Mouse (Mus musculus): Measurements from ENCODE around the gene Gpatch8. TPM values are rescaled to one million over a fixed set of nuclear protein-coding genes. Genes with fewer than 3 reads are reported as not detected.

Gpatch8 gene
- total RNA-seq, 1 experiment from 2014 or later: 42.1 TPM

DNA sequence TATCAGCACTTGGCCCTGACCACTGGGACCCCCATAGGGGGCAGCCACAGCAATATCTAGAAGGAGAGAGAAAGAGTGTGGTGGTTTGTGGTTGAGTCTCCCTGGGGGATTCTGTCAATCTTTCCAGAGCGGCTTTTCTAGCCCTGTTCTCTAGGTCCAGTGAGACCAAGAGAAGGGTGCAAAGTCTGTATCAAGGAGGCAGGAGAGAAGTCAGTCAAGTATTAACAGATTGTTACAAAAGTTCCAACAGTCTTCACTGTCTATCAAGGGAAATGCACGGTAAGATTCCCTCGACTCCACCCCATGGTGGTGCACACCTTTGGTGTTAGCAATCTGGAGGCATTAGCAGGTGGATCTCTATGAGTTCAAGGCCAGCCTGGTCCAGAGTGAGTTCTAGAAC lies 94.4 kb downstream of the Gpatch8 start:
- ATAC-seq (replicated peaks; ENCODE audit: low read depth, poor library complexity, severe bottlenecking): no peak

DNA sequence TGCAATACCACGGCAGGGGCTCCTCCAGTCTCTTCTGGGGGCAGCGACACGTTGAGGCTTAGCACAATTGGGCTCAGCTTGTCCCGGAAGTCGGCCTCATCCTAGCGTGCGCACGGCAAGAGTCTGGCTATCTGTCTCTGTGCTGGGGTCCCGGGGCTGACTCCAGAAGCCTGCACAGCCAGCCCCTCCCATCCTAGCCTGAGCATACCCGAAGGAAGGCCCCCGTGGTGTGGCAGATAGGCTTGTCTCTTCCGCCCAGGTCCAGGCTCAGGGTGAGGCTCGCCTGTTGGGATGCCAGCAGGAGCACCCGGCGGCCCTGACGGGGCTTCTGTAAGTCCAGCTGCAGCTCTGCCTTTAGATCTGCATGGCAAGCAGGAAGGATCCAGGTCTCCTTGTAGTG lies 95.7 kb downstream of the Gpatch8 start:
- no peak for ATAC-seq (replicated peaks; ENCODE audit: low read depth, poor library complexity, severe bottlenecking)

DNA sequence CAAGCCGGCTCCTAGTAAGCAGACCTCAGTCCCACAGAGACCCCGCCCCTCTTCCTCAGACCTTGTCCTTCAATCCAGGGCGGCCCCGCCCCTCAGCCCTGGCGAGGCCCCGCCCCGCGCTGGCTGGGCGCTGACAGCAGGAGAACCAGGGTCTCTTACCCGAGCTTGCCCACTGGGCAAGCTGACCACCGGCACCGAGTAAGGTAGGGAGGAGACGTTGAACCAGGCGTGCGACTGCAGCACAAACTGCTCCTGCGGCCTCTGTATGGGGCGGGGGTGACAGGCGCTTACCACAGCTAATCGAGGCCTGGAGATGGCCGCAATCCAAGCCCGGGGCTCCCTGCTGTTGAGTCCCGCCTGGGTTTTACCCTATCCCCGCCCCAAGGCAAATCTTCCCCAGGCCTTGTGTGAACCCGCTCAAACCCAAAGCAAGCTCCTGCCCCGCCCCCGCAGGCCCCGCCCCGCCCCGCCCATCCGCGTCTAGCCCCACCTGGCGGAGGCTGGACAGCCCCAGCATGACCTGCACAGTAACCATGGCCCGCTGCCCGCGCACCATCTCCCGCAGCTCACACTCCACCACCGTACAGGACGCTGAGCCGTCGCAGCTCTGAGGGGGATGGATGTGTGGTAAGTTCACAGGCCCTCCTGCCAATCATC lies 100.3 kb downstream of the Gpatch8 start:
- ATAC-seq (replicated peaks; ENCODE audit: low read depth, poor library complexity, severe bottlenecking): peak; percentile 69

DNA sequence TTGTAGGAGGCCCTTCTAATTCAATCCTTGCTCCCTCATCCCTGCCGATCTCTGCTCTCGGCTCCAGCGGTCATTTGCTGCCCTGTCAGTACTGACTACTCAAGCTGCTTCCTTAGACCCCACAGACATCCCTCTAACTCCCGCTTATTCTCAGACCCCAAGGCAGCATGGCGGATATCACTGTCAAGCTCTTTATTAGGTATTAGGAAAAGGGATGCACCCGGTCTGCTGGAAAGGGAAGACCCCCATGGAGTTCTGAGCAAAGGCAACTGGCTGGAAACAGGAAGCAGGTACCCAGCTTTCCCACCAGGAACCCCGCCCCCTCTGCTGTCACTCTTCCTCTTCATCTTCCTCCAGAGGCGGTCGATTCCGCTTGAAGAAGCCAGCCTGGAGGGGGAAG lies 103.1 kb downstream of the Gpatch8 start:
- ATAC-seq (replicated peaks; ENCODE audit: low read depth, poor library complexity, severe bottlenecking): no peak

DNA sequence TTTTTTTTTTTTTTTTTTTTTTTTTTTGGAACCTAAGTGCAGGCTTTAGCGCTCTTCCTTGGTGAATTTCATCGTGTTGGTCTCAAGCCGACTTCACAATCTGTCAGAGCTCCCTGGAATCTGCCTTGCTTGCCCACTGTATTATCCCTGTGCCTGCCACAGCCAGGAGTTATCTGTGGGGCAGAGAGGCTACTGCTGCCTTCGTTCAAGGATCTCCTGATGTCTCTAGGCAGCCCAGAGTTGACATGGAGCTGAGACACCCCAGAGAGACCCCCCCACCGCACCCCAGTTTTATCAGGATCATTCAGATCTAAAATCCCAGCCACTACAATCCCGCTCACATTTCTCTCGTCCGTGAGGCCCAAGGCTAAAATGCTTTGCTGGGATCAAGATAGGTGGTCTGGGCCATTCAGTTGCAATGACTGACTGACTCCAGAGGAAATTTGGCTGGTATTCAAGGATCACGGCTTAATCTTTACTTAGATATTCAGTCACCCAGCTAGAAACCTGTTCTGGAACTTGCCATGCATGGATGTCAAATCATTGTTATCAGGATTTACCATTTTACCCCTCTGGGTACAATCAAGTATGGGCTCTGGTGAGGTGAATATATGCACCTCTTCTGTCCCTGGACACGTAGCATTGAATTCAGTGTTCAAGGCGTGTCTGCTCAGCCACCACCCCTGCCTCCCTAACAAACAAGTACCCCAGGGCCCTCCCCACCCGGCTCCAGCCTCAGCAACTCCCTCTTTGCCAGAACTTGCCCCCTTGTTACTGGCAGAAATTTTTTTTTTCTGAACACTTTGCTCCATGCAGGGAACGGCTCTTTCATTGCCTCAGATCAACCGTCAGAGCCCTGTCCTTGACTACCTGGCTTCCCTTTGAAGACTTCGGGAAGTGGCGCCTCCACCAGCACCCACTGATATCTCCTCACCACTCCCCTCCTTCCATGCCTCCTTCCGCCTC lies 106.9 kb downstream of the Gpatch8 start:
- no peak for ATAC-seq (replicated peaks; ENCODE audit: low read depth, poor library complexity, severe bottlenecking)

DNA sequence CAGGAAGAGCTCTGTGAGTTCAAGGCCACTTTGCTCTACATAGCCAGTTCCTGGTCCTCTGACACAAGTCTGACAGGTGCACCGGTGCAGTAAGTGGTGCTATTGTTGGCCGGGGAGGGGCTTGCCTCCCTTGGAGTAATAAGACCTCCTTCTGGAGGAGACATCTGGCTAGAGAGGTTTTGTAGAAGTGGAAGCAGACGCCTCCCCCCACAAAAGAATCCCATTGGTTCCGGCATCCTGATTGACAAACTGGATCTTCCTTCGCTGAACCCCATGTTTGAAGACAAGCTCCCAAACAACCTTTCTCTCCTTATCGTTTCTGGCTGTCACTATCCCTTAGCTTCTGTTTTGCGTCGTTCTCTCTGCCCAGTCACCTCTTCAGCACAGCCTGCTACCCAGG lies 107.9 kb downstream of the Gpatch8 start:
- ATAC-seq (replicated peaks; ENCODE audit: low read depth, poor library complexity, severe bottlenecking): no peak

DNA sequence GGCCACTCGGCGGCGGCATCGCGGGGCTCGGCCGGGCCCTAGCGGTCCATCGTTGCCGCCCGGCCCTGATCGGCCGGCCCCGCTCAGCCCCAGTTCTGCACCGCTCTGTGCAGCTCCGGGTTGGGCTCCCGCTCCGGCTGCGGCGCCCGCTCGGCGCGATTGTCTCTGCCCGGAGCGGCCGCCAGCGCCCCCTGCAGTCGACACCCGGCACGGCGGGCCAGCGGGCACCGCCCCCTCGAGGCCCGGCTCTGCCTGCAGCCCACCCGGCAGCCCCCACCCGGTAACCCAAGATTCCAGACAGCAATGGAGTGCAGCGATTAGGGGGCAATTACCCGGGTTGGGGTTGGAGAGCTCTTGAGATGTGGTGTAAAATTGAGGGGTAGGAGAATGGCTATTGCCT lies 108.7 kb downstream of the Gpatch8 start, which contains the start of gene Fam171a2:
Gene Fam171a2 (minus strand): TSS at position 186 of the 400 bp plus-strand sequence.
- peak; percentile 54 for ATAC-seq (replicated peaks; ENCODE audit: low read depth, poor library complexity, severe bottlenecking)

DNA sequence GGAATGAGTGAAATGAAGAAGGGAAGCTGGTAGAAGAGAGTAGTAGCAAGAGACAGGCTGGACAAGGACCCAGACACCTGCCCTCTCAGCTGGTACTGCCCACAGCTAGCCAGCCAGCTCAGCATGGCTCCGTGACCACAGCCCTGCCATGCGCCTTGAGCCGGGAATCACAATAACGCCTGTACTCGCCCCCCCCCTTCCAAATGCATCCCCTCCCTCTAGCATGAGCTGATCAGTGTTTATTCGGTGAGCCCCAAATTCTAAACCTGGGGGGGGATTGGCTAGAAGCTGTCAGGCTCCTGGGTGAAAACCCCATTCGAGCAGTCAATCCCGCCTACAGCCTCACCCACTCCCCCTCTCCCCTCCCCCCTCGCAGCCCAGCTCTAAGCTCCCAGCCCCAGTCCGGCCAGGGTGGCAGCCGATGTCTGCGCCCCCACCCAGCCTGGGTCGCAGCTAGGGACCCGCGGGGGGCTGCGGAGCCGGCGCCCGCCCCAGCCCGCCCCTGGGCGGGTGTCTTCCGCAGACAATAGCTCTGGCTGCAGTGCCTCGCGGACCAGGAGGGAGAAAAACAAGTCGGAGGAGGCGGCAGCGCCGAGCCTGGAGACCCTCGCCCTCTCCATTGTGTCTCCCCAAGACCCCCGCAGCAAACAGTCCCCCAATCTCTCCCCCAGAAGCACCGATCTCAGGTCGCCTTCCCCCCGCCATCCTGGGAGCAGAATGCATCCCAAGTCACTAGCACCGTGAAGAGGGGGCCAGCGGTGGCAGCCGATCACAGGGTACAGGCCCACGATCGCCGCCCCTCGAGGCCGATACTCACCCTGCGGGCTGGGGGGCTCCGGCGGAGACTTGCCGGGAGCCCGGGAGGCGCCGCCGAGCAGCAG lies 109.4 kb downstream of the Gpatch8 start:
- 0 out of 2 replicates have a peak, but pooled peaks have one; percentile 10 for ATAC-seq (replicated peaks; ENCODE audit: low read depth, poor library complexity, severe bottlenecking)

DNA sequence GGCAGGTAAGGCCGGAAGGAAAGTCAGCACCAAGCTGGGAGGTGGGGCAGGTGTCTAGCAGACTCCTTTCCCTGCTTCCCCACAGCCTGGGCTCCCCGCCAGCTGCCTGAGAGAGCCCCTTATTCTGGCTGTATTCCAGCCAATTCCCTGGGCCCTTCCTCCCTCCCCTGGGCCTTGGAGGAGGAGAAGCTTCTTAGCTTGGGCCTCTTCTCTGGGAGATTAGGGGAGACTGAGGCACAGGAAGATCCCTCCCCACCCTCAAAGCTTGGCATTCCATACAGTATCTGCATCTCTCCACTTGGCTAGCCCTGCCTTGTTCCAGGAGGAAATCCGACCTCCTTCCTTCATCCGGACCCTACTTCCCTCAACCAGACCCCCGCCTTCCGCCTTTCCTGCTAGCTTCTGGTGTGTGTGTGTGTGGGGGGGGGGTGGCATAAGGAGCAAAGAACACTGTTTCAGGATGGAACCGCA lies 110.3 kb downstream of the Gpatch8 start:
- no peak for ATAC-seq (replicated peaks; ENCODE audit: low read depth, poor library complexity, severe bottlenecking)

DNA sequence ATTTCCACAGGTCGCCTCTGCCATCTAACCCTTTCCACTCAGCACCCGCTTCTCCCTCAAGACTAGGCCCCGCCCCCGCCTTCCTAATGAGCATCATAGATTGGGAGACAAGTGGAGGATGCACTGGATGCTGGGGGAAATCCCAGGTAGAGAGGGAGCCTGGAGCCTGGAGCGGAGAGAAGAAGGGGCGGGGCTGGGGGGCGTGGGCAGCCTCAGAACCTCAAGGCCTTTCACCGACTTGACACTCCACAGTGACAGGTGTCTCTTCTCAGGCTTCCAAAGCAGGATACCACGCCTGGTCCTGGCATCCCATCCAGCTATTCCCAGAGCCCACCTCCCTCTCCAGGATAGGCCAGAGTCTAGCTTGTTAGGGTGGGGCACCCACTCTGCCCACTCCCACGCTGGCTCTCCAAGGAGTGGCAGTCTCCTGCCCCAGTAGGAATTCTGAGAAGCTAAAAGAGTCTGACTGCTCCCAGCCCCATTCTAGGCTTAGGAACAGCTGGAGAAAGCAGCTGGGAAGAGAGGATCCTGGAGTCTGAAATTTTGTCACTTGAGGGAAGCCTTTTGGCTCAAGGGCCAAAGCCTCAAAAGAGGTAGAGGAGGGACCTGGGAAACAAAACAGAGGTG lies 110.8 kb downstream of the Gpatch8 start:
- no peak for ATAC-seq (replicated peaks; ENCODE audit: low read depth, poor library complexity, severe bottlenecking)

DNA sequence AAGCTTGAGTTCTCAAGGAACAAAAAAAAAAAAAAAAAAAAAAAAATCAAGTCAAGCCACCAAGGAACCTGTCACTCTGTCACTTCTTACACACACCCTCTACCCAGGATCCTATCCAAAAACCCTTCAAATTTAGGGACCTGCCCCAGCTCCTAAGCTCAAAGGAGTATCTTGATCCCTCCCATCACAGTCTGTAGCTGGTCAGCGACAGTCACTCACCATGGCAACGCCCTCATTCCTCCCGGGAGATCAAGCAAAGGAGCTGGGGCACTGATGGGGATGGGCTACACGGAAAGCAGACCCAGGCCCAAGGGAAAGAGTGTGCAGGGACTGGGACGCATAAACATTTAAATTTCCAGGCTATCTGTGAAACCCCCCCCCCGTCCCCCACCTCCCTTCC lies 111.4 kb downstream of the Gpatch8 start:
- ATAC-seq (replicated peaks; ENCODE audit: low read depth, poor library complexity, severe bottlenecking): no peak

DNA sequence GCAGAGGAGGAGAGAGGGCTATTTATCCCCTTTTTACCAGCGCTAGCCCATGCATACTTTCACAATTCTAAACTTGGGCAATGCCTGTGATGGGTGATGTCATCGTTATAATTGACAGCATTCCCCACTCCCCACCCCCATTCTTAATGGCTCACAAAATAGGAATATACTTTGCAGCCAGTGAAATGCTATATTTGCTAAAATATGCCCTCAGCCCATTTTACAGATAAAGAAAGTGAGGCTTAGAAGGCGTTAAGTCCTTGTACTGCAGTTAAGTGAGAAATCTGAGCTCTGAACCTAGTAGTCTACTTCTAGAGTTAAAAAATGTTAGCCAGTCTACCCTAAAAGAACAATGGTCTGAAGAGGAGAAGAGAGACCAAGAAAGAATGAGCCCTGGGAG lies 111.9 kb downstream of the Gpatch8 start:
- ATAC-seq (replicated peaks; ENCODE audit: low read depth, poor library complexity, severe bottlenecking): no peak

DNA sequence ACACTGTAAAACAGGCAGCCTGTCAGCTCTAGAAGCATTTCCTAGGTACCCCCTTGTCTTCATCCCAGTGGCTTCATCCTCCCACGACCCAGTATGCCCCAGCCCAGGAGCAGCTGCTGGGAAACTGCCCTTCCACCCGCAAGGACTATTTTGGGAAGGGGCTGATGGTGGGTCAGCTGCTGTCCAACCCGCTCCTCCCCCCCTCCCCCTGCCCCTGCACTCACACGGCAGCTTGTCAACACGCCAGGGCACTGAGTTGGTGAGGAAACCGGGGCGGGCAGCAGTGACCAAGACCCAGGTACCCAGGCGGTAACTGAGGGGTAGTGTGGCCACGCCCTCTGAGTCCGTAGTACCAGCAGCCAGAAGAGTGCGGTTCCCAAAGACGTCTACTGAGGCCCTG lies 112.5 kb downstream of the Gpatch8 start:
- no peak for ATAC-seq (replicated peaks; ENCODE audit: low read depth, poor library complexity, severe bottlenecking)

DNA sequence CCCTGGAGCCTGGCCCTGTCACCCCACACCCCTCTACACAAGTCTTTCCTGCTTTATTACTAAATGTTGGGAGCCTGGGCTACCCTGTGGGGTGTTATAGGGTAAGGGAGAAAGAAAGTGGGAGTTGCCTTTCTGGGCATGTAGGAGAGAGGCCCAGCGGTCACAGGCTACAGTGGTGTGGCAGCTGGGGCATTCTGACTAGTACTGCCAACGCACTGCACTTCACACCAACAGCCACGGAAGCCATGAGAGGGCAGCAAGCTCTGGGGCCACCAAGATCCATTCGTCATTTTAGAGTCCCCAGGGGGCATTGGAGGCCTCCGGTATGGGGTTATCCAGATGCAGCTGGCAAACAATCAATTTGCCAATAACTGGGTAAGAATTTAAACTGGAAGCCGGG lies 114.1 kb downstream of the Gpatch8 start:
- no peak for ATAC-seq (replicated peaks; ENCODE audit: low read depth, poor library complexity, severe bottlenecking)

DNA sequence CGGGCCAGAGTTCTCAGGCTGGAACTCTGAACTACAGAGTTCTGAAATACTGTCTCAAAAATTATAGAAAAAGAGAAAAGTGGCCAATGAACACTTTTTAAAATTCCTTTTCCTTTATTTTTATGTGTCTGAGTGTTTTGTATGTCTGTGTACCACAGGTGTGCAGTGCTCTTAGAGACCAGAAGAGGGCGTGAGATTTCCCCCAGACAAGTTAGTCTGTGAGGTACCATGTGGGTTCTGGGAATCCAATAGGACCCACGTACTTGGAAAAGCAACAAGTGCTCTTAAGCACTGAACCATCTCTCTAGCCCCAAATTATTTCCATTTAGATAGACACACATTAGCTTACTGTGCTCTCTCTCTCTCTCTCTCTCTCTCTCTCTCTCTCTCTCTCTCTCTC lies 114.8 kb downstream of the Gpatch8 start:
- no peak for ATAC-seq (replicated peaks; ENCODE audit: low read depth, poor library complexity, severe bottlenecking)

DNA sequence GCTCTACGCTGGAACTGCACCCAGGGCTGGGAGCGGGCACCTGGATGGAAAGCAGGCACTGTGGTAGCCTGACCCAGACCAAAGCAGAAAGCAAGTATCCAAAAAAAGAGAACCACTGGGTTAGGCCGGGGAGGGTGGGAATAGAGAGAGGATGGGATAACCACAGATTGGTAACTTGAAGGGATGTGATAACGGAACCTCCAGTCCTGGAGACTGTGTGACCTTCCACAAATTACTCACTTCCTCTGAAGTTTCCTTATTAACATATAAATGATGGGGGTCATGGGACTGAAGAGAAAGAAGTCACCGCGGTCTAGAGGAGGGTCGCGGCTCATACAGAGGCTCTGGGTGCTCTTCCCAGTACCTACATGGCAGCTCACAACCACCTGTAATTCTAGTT lies 115.9 kb downstream of the Gpatch8 start:
- ATAC-seq (replicated peaks; ENCODE audit: low read depth, poor library complexity, severe bottlenecking): no peak; the same call in 1 of the 2 replicates

DNA sequence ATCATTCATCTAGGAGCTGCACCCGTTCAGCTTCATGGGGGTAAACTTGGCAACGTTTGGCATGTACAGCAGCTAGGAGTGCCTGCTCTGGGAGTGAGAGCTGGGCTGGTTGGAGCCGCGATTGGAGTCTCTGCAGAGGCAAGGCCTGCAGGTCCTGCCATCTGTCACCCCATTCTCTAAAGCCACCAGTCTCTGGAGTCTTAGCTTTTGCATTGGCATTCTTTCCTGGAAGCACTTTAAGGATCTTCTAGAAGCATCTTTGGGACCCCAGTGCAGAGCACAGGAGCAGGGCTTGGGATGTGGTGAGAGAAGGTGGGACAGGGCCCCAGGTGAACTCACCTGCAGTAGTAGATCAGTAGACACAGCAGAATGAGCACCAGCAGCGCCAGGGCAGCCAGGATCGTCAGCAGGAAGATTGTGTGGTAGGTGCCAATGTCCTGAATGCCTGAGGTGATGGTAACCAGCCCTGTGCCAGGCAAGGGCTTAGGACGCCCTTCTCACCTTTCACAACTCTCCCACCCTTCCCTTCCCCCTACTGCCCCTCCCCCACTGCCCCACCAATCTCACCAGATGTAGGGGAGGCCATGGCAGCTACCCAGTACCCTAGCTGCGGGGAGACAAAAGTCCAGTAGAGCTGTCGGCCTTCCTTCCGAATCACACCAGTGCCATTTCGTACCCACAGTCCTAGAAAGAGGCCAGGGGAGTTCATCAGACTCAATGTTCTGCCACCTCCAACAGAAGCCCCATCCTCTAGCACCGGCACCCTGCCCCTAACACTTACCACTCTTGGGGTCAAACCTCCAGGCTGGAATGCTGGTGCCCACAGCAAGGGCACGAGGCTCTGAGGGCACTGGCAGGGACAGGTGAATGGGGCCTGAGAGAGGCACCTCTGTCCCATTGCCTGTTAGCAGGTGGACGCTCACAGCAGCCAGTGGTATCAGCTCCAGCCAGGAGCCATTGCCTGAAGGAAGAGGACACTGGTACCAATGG lies 116.8 kb downstream of the Gpatch8 start:
- no peak for ATAC-seq (replicated peaks; ENCODE audit: low read depth, poor library complexity, severe bottlenecking)
